Mouse (Mus musculus) kidney, postnatal 14 days (tissue): Measurements from ENCODE around the gene Rtn4.
"Not testable (repeated sequence)": the region's sequence is repeated elsewhere in the genome, so short reads cannot be mapped to it uniquely, and the experiment has no call there.

ENCODE experiments used
- DNase-seq: peaks from one replicate; pipeline ENCODE4 v3.0.0; 2022; ENCODE audit warnings: mixed read lengths

The Rtn4 gene

DNA sequence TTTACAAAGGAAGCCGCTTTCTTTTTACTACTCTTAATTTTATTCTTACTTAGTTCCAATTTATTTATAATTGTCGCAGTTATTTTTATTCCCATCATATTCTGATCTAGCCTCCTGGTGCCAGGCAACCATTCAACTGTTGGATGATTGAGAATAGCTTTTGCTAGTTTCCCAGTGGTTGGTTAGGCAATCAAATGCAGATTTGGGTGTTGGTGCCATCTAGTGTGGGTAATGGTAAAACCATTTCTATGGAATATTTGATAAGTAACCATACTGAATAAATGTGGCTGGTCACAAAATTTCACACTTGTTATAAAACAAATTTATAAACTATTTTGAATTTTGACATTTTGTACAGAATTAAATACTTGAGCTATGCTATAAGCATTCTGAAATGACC is 22.0 kb downstream of the Rtn4 start:
- DNase-seq, result peak; percentile 37

DNA sequence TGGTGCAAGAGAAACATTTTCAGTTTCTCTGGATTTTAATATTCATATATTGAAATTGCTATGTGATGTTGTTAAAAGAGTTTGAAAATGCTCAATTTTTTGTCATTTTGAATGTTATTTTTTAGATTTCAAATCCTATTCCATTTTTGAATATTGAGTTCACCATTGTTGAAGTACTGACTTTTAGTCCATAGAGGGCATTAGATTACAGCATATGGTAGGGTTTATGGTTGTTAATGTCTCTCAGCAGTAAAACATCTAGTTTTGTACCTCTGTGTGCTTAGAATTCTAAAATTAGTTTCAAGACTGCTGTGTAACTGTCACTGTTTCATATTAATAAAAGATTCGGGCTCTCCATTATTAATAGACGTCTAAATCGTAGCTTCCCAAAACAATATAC is 22.8 kb downstream of the Rtn4 start:
- DNase-seq, result no peak

DNA sequence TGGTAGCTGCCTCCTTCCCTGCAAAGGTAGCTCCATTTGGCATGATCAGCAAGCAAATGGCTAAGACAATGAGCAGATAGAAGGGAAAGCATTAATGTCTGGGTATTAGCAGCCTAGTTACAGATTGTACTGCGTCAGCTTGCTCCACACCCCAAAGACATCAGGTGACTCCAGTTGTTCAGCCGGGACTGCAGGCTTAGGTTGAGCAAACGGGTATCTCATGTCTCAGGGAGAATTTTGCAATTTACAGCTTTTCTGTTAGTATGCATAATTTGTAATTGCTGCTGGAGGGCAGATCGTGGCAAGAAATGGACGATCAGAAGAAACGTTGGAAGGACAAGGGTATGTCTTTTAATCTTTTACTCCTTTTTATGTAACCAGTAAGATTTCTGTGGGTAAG is 25.8 kb downstream of the Rtn4 start:
- peak; percentile 30 for DNase-seq

DNA sequence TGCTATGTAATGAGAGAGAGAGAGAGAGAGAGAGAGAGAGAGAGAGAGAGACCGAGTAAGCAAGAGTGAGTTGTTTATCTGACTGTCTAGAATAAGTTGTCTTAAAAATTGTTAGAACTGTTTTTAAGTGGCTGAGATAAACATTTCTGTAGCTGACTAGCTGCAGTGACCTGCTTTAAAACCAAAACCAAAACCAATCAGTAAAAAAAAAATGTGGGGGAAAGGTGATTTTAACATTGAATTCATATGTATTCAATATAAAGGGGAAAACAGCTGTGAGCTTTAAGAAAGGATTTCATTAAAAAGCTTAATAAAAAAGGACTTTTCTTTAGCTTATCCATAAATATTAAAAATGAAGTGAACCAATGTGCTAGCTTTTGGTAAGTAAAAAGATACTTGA is 26.9 kb downstream of the Rtn4 start:
- no peak for DNase-seq

DNA sequence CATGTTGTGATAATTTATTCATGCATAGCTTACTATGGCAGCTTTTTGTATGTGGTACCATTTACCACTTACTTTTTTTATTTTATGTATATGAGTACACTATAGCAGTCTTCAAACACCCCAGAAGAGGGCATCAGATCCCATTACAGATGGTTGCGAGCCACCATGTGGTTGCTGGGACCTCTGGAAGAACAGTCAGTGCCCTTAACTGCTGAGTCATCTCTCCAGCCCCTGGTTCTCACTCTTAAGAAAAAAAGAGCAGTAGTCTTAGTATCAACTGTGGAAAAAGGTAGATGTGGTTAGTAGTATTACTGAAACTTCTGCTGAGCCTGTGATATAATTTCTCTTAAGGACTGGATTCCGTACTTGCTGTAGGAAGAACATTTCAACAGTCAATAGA is 31.5 kb downstream of the Rtn4 start:
- DNase-seq, result no peak

DNA sequence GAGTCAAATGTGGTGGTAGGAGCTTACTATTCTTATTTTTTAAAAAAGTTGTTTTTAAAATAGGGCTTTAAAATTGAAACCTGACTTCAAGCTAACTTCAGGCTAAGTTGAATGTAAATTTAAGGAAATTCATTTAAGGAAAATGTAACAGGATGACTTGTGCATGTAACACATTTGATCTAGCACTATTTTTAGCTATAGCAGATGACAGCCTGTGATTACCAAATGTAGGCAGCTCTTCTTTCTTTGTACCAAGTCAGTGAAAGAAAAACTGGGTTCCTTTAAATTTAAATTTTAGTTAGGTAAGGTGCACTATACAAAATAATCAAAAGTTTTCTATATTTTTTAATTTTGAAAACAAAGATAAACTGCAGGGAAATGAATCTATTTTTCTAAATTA is 32.4 kb downstream of the Rtn4 start:
- DNase-seq, result no peak

DNA sequence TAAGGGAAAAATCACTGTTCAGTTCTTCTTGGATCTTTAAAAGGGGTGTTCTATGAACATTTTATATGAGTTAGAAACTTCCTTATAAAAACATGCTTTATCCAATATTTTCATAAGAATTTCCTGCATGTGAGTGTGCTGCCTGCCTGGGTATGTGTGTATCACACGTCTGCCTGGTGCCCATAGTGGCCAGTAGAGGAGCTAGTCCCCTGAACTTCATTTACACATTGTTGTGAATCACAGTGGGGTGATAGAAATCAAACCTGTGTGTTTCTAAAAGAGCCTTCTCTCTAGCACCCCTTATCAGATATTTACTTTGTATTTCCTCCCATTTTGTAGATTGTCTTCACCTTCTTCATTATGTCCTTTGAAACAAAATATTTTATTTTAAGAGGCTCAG is 32.9 kb downstream of the Rtn4 start:
- no peak for DNase-seq

DNA sequence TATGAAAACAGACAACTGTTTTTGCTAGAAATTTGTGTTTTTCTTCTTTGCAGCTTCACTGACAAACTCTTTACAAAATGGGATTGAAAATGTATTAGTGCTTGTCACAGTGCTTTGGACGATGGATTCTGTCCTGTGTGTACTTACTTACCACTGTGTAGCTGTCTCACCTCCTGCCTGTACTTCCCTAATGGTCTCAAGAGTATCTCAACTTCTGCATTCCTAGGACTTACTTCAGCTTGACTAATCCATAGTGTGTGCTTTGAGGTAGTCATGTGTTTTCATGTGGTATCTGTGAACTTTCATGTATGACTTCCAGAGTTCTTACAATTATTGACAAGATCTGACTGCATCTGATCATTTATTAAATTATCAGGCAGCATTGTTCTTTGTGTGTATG is 35.2 kb downstream of the Rtn4 start:
- DNase-seq, result no peak

DNA sequence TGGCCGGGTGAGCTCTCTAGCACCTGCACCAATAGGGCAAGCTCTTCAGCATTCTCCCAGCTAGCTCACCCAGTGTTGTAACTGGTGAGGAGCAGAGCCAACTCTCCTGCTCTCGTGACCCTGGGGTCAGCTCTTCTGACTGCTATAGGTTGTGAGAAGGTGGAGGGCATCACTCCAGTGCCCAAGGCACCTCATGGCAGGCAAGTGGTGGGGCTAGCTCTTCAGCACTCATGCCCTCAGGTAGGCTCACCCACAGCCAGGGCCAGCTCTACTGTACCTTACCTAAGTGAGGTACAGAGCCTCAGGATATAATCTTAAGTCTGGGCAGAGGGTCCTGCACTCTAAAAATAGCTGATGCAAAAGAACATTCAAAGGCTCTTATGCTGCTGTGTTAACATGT is 47.0 kb downstream of the Rtn4 start:
- DNase-seq, result no peak

DNA sequence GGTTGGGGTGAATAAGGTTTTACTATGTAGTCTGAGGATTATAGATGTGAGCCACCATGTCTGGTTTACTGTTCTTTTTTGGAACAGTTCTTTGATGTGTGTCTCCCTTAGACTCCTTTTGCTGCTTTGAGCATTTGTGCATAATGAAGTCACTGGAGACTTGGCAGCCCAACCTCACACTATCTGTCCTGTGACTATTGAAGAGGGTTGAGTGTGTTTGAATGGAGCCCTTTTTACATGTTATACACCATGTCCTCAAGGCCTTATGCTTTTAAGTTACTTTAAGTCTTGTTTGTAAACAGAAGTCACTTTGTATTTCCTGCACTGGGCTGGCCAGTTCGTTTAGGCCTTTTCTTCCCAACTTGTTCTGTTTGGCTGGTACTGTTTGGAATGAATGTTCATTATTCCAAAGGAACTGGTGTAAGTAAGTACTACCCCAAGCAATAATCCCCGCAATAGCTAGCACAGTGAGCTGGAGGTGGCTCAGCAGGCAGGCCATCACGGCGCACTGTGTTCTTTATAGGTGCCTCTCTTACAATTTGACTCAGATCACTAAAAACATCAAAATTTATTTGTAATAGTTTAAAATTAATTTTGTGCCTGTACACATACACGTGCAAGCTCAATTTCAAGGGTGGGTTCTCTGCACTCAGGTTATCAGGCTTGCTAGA is 52.1 kb downstream of the Rtn4 start:
- DNase-seq, result no peak

DNA sequence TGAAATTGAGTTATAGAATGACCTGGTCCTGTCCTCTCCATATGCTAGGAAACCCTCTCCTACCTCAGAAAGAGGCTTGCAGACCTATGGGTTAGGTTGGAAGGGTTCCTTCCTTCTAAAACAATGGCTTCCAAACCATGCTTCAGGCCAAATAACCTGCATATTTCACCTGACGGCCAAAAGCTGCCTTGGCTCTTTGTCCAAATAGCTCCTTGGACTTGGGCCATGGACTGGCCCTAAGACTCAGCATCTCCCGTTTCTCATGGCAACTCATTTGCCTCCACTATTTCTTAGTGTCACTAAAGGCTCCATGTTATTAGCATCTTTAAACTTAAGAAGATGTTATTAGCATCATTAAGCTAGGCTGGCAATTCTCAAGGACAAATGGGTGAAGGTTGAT is 52.8 kb downstream of the Rtn4 start:
- no peak for DNase-seq

DNA sequence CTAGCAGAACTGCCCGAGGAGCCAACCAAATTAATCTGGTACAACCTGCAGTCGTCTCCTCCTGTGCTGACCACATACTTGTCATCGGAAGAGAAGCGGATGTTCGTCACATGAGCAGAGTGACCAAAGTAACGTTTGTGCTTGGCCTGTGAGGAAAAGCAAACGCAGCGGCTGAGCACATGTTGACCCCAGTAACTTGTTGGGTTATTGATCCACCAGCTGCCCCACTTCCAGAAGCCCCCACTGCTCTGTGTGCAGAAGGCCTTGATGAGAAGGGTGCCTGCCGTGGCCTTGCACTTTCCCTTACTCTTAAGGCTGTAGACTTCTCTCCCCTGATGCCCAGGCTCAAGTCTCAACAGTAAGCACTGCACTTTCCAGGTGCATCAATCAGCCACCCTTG is 53.5 kb downstream of the Rtn4 start:
- DNase-seq, result no peak

DNA sequence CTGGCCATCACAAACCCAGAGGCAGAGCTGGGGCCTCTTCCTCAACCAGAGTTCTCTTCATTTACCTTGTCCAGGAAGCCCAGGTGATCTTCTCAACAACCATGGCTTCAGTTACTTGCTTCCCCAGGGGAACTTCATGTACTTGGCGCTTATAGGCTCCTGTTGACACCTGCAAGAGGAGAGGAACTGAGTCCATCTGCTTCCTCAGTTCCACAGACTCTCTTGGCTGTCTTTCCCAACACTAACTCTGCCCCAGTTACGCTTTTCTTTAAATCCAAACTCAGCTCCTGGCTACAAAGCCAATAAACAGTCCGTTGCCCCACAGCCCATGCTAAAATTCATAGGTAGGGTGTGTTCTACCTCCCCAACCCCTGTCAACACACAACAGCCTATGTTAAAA is 54.6 kb downstream of the Rtn4 start:
- DNase-seq, result no peak

DNA sequence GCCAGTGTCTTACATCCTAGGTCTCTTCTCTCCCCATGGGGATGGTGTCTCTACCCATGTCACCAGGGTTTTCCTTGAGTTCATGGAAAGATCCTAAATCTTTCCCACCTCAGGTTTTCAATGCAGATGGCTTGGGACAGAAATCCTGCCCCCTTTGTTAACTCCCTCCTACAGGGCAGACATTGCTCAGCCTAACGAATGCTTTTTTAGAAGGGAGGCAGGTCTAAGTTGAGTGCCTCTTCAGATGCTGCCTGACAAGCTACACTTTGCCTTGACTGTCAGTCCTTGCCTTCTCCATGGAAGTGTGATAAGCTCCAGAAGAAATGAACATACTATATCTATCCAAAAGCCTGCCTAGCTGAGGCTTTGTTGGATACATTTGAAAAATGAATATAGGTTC is 55.1 kb downstream of the Rtn4 start:
- DNase-seq, result no peak

DNA sequence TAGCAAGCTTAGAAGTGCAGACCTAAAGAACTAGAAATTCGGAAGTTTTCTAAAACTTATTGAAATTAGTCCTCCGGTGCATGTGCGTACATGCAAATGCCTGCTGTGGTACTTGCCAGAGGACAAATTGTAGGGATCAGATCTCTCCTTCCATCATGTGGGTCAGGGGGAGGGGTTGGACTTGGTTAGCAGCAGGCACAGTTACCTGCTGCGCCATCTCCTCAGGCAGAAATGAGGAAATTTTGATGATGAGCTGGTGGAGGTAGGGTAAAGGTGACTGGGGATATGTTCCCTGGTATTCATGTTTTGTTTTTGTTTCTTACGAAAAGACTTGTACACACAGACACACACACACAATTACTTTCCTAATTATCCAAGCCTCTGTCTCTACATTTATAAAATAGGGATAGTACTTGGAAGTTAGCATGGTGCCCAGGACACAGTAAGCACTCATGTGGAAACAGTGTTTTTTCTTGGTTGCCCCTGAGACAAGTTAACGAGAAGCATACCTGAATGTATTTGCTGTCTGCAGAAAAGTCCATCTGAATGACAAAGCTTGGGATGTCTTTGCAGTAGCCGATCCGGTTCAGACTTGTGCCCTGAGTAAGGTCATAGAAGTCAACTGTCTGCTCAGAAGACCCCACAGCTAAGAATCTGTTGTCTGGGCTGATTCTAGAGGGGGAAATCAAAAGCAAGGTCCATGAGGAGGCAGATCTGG is 56.2 kb downstream of the Rtn4 start:
- no peak for DNase-seq

DNA sequence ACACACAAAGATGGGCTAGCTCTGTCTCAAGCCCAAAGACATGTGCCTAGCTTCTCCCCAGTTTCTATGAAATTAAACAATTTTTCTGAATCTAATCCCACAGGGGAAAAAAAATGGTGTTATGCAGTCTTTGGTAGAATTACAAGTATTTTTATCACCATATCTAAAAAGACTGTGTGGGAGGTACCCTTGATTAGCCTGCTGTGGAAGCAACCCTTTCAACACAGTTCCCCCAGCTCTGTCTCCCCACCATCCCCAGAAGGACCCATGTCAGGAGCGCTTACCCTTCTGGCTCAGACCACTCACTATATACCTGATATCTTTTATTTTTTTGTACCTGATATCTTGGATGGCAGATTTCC is 56.7 kb downstream of the Rtn4 start:
- DNase-seq, result no peak

DNA sequence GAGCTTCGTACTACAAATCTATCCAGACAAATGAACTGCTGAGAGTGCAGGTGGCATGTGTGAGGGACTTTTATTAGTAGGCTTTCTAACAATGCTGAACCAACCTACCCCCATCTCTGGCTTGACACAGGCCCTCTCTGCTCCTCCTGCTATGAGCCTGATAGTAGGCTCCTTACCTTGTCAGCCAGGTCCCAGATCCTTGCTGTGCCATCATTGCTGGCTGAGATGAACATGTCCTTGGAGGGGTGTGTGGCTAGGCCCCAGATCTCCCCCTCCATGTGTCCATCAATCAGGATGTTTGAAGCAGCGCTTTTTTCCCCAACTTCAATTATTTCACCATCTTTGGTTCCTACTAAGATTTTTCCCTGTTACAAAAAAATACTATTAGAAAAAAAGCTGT is 58.3 kb downstream of the Rtn4 start:
- no peak for DNase-seq

DNA sequence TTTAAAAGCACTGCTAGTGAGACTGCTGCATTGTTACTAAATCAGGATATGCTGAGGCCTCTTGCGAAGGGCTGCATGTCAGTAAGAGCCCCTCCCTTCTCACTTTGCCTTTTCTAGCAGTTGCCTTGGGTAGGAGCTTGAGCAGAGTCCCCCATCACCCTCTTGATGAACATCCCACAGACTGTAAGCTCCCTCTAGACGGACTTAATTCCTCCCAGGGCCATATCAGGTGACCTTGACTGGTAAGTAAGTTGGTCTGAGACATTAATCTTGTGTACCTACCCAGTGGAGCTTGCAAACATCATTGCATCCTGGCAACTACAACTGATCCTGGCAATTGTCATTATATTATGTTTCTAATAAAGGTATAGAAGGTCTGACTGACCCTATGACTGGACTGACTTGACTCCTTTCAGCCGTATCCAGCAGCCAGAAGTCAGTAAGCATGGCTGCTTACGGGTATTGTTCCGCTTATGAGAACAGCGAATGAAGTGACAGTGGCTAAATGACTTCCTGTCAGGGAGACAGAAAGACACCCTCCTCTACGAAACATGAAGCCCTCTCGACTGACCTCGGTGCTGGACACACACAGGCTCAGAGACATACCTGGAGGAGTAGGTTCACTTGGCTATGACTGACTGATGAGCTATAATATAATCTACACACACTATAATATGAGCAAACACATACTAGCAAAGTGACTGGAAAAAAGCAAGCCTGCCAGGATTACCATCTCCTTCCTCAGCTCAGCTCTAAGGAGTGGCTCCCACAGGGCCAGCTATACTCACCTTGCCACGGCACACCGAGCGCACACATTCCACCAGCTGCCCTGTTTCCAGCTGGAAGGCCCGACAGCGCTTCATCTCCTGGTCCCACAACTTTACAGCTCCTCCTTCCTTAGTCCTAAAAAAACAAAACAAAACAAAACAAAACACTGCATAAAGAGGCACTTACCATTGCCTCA is 59.2 kb downstream of the Rtn4 start:
- DNase-seq, result no peak

DNA sequence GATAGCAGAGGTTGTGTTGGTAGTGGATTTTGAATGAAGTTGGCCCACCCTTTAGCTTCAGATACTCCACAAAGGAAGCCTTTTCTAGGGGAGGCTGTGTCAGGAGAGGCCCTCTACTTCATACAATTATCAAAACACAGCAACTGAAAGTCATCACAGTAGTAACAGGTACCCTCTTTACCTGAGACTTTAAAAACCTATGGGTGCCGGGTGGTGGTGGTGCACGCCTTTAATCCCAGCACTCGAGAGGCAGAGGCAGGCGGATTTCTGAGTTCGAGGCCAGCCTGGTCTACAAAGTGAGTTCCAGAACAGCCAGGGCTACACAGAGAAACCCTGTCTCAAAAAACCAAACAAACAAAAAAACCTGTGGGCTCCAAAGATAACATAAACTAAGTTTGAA is 63.3 kb downstream of the Rtn4 start:
- DNase-seq, result not testable (repeated sequence)

DNA sequence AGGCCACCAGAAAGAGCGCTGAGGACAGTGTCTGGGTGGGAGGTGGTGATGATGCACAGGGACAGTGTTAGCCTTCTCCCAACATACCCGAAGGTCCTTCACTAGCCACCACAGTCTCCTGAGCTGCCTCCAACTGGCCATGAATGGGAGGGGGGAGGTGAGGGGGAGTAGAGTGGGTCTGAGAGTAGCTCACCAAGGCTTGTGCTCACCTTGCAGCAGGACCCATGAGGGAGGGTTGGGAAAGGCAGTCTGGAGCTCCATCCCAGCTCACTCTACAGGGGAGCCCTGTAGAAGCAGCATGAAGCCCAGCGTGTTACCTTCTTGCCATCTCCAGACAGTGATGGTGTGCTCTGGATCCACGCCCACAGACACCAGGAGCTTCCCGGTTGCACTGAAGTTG is 65.9 kb downstream of the Rtn4 start:
- no peak for DNase-seq

DNA sequence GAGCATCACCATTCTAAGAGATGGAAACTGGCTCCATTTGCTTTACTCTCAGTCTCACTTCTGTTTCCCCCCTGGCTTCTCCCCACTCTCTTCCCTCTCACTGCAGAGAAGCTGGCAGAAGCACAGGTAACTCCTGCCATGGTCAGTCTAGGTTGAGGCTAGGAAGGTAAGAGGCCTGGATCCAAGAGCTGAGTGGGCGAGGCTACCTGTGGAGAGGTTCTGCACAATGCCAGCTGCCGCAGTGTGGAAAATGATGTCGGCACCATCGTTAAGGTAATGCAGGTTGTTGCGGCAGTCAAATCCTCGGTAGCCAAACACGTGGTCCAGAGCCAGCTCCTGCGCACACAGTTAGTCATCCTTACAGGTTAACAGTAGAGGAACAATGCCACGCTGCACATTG is 68.6 kb downstream of the Rtn4 start:
- DNase-seq, result no peak

DNA sequence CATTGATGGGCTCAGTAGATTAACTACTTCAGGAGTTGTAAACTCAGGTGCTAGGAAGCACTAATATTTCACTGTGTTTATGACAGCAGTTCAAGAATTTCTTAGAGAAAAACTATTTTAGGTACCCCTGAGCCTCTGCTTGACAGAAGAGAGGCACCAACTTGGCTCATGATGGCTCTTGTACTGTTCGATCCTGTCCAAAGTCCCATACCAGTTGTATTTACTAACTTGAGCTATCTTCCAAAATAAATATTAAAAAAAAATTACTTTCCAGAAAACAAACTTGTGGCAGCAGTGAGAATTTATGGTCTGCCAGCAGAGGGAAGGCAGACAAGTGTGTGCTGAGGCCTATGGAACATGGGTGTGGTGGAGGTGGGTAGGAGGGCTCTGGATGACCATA is 70.0 kb downstream of the Rtn4 start:
- DNase-seq, result no peak

DNA sequence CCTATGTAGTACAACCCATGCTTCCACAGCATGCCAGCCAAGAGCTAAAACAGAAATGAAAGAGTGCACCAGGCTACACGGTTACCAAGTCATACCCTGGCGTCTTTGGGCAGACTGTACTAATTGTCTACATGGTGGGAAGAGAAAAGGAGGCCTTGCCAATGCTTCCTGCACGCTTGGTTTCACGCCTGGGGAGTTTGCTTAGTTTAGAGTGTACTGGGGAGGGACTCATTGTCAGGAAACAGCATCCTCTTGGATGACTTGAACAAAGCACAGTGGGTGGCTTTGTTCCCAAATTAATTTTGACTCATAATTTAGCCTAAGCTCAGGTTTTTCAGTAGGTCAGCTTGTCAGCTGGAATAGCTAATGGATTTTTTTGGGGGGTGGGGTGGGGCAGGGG is 72.3 kb downstream of the Rtn4 start:
- no peak for DNase-seq
